Mouse (Mus musculus) heart, embryonic 14.5 days (tissue): ENCODE results near the gene Rgs10. TPM values are rescaled to one million over a fixed set of nuclear protein-coding genes. Genes with fewer than 3 reads are reported as not detected.

Experiments used
- ATAC-seq: fragments of 200-750 bp; cut with Nextera tagmentation; 2 replicates; pipeline ENCODE4 v1.8.0; 2017; ENCODE audit warnings: low read depth, moderate TSS enrichment; ENCODE audit not compliant: insufficient number of reproducible peaks, insufficient read depth, low FRiP score
- H3K27ac ChIP-seq, 2 experiments: fragments of 200-500 bp in 1 of 2; fragments of 300-500 bp in 1 of 2; sonication (generic) in 1 of 2; replicated peaks in 1 of 2; 2 replicates each; pipeline ENCODE4 v1.5.1; 2012 to 2014; ENCODE audit warnings: low read depth in 2 of 2, low read length in 2 of 2, control low read depth in 1 of 2, mild to moderate bottlenecking in 1 of 2, mixed read lengths in 1 of 2; ENCODE audit not compliant: control insufficient read depth in 1 of 2, insufficient read depth in 1 of 2
- H3K27me3 ChIP-seq: fragments of 300-500 bp; sonication (generic); 2 replicates; pipeline ENCODE4 v1.6.1; 2014; ENCODE audit warnings: mild to moderate bottlenecking, low read length, control low read depth; ENCODE audit not compliant: control insufficient read depth, insufficient read depth
- H3K36me3 ChIP-seq: fragments of 300-500 bp; sonication (generic); 2 replicates; pipeline ENCODE4 v1.6.1; 2014; ENCODE audit warnings: mild to moderate bottlenecking, control low read depth, low read length, mixed read lengths; ENCODE audit not compliant: control insufficient read depth, insufficient read depth
- H3K4me1 ChIP-seq, 2 experiments: fragments of 200-500 bp in 1 of 2; fragments of 300-500 bp in 1 of 2; sonication (generic) in 1 of 2; 2 replicates each; pipeline ENCODE4 v1.6.1; 2012 to 2014; ENCODE audit warnings: low read length in 2 of 2, control low read depth in 1 of 2, mixed read lengths in 1 of 2; ENCODE audit not compliant: control insufficient read depth in 2 of 2, insufficient read depth in 2 of 2
- H3K4me2 ChIP-seq: fragments of 300-500 bp; sonication (generic); 2 replicates; pipeline ENCODE4 v1.6.1; 2014; ENCODE audit warnings: mild to moderate bottlenecking, low read length
- H3K4me3 ChIP-seq, 2 experiments: fragments of 200-500 bp in 1 of 2; fragments of 300-500 bp in 1 of 2; sonication (generic) in 1 of 2; 2 replicates each; pipeline ENCODE4 v1.5.1; 2012 to 2014; ENCODE audit warnings: low read length in 2 of 2, mild to moderate bottlenecking in 2 of 2, control low read depth in 1 of 2, low read depth in 1 of 2, moderate library complexity in 1 of 2; ENCODE audit not compliant: control insufficient read depth in 1 of 2, insufficient read depth in 1 of 2
- H3K9ac ChIP-seq: fragments of 300-500 bp; sonication (generic); 2 replicates; pipeline ENCODE4 v1.6.1; 2014; ENCODE audit warnings: mild to moderate bottlenecking, low read length
- H3K9me3 ChIP-seq: fragments of 300-500 bp; sonication (generic); 2 replicates; pipeline ENCODE4 v1.6.1; 2016; ENCODE audit warnings: low read length, control low read depth; ENCODE audit not compliant: control insufficient read depth
- WGBS: fragments of 180-500 bp; shearing (Covaris S2); extraction: QIAGEN DNeasy Blood & Tissue Kit; methylation state at CpG from one replicate; pipeline ENCODE4 v1.1.7; 2014; 5-methylcytosine and 5-hydroxymethylcytosine counted together
- polyA plus RNA-seq: library from polyadenylated mRNA; unstranded; fragments of >200 nt; fragmentation: Nextera tagmentation; extraction: Ambion mirVana; gene quantifications from 2 replicates; pipeline ENCODE4 v1.2.1, GENCODE M21; 2014

The Rgs10 gene
- polyA plus RNA-seq, 1 experiment from 2014 or later: 14.1 TPM

- Histone ChIP-seq H3K4me2 (no peak overlapping the region), H3K9me3 (no peaks in the 10 kb centered on the region), H3K27me3 (no peaks in the 10 kb centered on the region), H3K9ac (no peak overlapping the region), H3K27ac (no peak overlapping the region), H3K4me1 (peaks cover 0 to 4% of the 10 kb centered on the region in 2 experiments; a peak in 1 of 4 replicates), H3K4me3 (no peak overlapping the region), H3K36me3 (no peaks in the 10 kb centered on the region)
- no peak for ATAC-seq
- WGBS: 65% methylated on average over 14 of the region's 14 CpGs
These were observed 36.6 kb downstream of the Rgs10 start for GRCm38 (mm10) chr7:128381811-128382526.

- peaks cover 0 to 4% of the 10 kb centered on the region in 2 experiments; a peak in 1 of 4 replicates for H3K4me1 ChIP-seq
- WGBS: 79% methylated on average over 2 of the region's 2 CpGs
- ATAC-seq: no peak
- H3K27ac ChIP-seq: no peak overlapping the region
- H3K9ac ChIP-seq: no peak overlapping the region
- H3K9me3 ChIP-seq: no peaks in the 10 kb centered on the region
- no peak overlapping the region for H3K4me3 ChIP-seq
- H3K36me3 ChIP-seq: no peaks in the 10 kb centered on the region
- H3K27me3 ChIP-seq: no peaks in the 10 kb centered on the region
- H3K4me2 ChIP-seq: no peak overlapping the region
These were observed 37.6 kb downstream of the Rgs10 start for GRCm38 (mm10) chr7:128381001-128381400.

DNA sequence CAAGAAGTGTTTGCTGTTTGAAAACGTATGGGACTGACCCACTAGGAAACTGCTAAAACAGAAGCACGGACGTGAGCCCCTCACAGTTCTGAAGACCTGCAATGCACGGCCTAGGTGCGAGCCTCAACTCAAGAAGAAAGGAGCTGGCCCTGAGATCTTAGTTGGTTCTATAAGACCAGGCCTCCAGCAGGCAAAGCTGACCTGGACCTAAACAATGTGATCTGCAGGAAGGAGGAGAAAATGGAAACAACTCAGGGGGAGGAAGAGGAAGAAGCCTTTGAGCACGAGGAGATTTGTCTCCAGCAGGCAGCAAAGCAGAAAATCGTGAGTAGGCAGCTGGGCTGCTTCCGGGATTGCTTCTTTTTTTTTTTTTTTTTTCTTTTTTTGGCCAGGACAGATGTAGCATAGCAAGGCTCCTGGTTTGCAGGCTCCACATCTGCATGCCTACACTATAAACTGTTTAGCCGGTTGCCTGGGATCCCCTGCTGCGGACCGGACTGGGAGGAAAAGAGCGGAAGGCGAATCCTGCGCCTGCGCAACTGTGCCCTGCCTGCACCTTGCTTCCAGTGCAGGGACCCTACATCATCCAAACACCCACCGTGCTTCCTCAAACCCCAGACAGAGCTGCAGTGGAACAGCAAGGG, 39.3 kb downstream of the Rgs10 start:
- no peak for ATAC-seq
- Histone ChIP-seq H3K9me3 (no peaks in the 10 kb centered on the region), H3K4me2 (no peak overlapping the region), H3K4me3 (no peak overlapping the region), H3K4me1 (peaks cover 0 to 4% of the 10 kb centered on the region in 2 experiments; a peak in 1 of 4 replicates), H3K27me3 (no peaks in the 10 kb centered on the region), H3K27ac (no peak overlapping the region), H3K36me3 (no peaks in the 10 kb centered on the region), H3K9ac (no peak overlapping the region)
- WGBS: 67% methylated on average over 16 of the region's 16 CpGs

- 83% methylated on average over 11 of the region's 11 CpGs for WGBS
- peaks cover 3% of the 10 kb centered on the region; the same call in 1 of the 2 replicates for H3K9me3 ChIP-seq
- H3K4me3 ChIP-seq: no peak overlapping the region
- H3K9ac ChIP-seq: no peak overlapping the region
- ATAC-seq: no peak
- no peak overlapping the region for H3K27ac ChIP-seq
- no peaks in the 10 kb centered on the region for H3K36me3 ChIP-seq
- H3K4me2 ChIP-seq: no peak overlapping the region
- no peaks in the 10 kb centered on the region for H3K27me3 ChIP-seq
- H3K4me1 ChIP-seq: peaks cover 0 to 4% of the 10 kb centered on the region in 2 experiments; a peak in 1 of 4 replicates
These were observed 42.3 kb downstream of the Rgs10 start for GRCm38 (mm10) chr7:128376206-128376701.

DNA sequence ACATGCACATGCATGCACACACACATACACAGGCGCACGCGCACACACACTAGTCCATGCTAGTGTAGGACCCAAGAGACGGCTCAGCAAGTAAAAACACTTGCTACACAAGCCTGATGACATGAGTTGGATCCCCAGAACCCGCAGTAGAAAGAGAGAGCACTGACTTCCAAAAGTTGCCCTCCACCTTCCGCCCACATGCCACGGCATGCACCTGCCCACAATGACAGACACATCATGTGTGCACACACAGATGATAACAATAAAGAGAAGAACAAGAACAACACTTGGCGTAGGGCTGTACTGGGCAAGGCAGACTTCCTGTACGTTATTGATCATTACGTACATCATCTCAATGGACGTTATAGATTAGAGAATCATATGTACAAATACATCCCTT, 44.4 kb downstream of the Rgs10 start:
- H3K4me1 ChIP-seq: no peaks in the 10 kb centered on the region
- H3K9ac ChIP-seq: no peak overlapping the region
- H3K4me3 ChIP-seq: no peak overlapping the region
- H3K27me3 ChIP-seq: no peaks in the 10 kb centered on the region
- H3K27ac ChIP-seq: no peak overlapping the region
- no peaks in the 10 kb centered on the region for H3K36me3 ChIP-seq
- WGBS: 90% methylated on average over 11 of the region's 11 CpGs
- no peak for ATAC-seq
- peaks cover 3% of the 10 kb centered on the region; the same call in 1 of the 2 replicates for H3K9me3 ChIP-seq
- H3K4me2 ChIP-seq: no peak overlapping the region

GRCm38 (mm10) chr7:128373751-128374150, 44.8 kb downstream of the Rgs10 start:
- WGBS: 84% methylated on average over 8 of the region's 8 CpGs
- no peak overlapping the region for H3K9ac ChIP-seq
- ATAC-seq: no peak

GRCm38 (mm10) chr7:128372331-128372730, 46.2 kb downstream of the Rgs10 start:
- WGBS: 50% methylated on average over 3 of the region's 3 CpGs
- no peak for ATAC-seq

More at GRCm38 (mm10) chr7:128373751-128374150, 44.8 kb downstream of the Rgs10 start:
- Histone ChIP-seq H3K27ac (no peak overlapping the region), H3K4me3 (no peak overlapping the region), H3K27me3 (no peaks in the 10 kb centered on the region), H3K36me3 (no peaks in the 10 kb centered on the region), H3K4me2 (no peak overlapping the region), H3K9me3 (peaks cover 3% of the 10 kb centered on the region; the same call in 1 of the 2 replicates), H3K4me1 (no peaks in the 10 kb centered on the region)

More at GRCm38 (mm10) chr7:128372331-128372730, 46.2 kb downstream of the Rgs10 start:
- Histone ChIP-seq H3K9ac (no peak overlapping the region), H3K4me3 (no peak overlapping the region), H3K4me1 (no peaks in the 10 kb centered on the region), H3K9me3 (peaks cover 3% of the 10 kb centered on the region; the same call in 1 of the 2 replicates), H3K27ac (no peak overlapping the region), H3K27me3 (no peaks in the 10 kb centered on the region), H3K36me3 (no peaks in the 10 kb centered on the region), H3K4me2 (no peak overlapping the region)
